Mouse (Mus musculus): Measurements from ENCODE around the gene Slc22a18. TPM values are rescaled to one million over a fixed set of nuclear protein-coding genes. Genes with fewer than 3 reads are reported as not detected.

Gene Slc22a18
- under 1 TPM; 0.52 to 0.85 (median 0.54) TPM for total RNA-seq (2022)

GRCm38 (mm10) chr7:143473347-143474101 lies at the start of gene Slc22a18:
TSS of gene Slc22a18 (plus strand) at chr7:143473736.
- peak; percentile 59 for DNase-seq (ENCODE audit: low spot score)

- DNase-seq (ENCODE audit: low spot score), result no peak
These were observed 45.3 kb upstream of the Slc22a18 start for GRCm38 (mm10) chr7:143428142-143428813.

- no peak for DNase-seq (ENCODE audit: low spot score)
These were observed 44.6 kb upstream of the Slc22a18 start for GRCm38 (mm10) chr7:143428814-143429499.

GRCm38 (mm10) chr7:143432631-143433030 lies 40.9 kb upstream of the Slc22a18 start:
- DNase-seq (ENCODE audit: low spot score), result peak; percentile 36

- peak; percentile 65 for DNase-seq (ENCODE audit: low spot score)
These were observed 40.2 kb upstream of the Slc22a18 start for GRCm38 (mm10) chr7:143433331-143433730.

GRCm38 (mm10) chr7:143437231-143437893 lies 36.2 kb upstream of the Slc22a18 start:
- no peak for DNase-seq (ENCODE audit: low spot score)

- no peak for DNase-seq (ENCODE audit: low spot score)
These were observed 35.5 kb upstream of the Slc22a18 start for GRCm38 (mm10) chr7:143437894-143438581.

- DNase-seq (ENCODE audit: low spot score), result no peak
These were observed 34.6 kb upstream of the Slc22a18 start for GRCm38 (mm10) chr7:143438965-143439364.

GRCm38 (mm10) chr7:143444580-143444954 lies 29.0 kb upstream of the Slc22a18 start:
- no peak for DNase-seq (ENCODE audit: low spot score)

GRCm38 (mm10) chr7:143444955-143445648 lies 28.4 kb upstream of the Slc22a18 start:
- DNase-seq (ENCODE audit: low spot score), result no peak

- DNase-seq (ENCODE audit: low spot score), result no peak
These were observed 27.7 kb upstream of the Slc22a18 start for GRCm38 (mm10) chr7:143445651-143446460.

GRCm38 (mm10) chr7:143447130-143447529 lies 26.4 kb upstream of the Slc22a18 start:
- DNase-seq (ENCODE audit: low spot score), result no peak

- no peak for DNase-seq (ENCODE audit: low spot score)
These were observed 14.6 kb upstream of the Slc22a18 start for GRCm38 (mm10) chr7:143458963-143459331.

GRCm38 (mm10) chr7:143459332-143460211 lies 14.0 kb upstream of the Slc22a18 start:
- DNase-seq (ENCODE audit: low spot score), result peak; percentile 50

- no peak for DNase-seq (ENCODE audit: low spot score)
These were observed 13.2 kb upstream of the Slc22a18 start for GRCm38 (mm10) chr7:143460217-143460834.

- peak; percentile 90 for DNase-seq (ENCODE audit: low spot score)
These were observed 12.7 kb upstream of the Slc22a18 start, which contains the start of gene Cdkn1c for GRCm38 (mm10) chr7:143460874-143461273. TSS of gene Cdkn1c (minus strand) at chr7:143461050.

GRCm38 (mm10) chr7:143461294-143461870 lies 12.2 kb upstream of the Slc22a18 start:
- no peak for DNase-seq (ENCODE audit: low spot score)

GRCm38 (mm10) chr7:143461920-143462319 lies 11.6 kb upstream of the Slc22a18 start:
- no peak for DNase-seq (ENCODE audit: low spot score)
